Mouse (Mus musculus) liver, postnatal 0 days (tissue): ENCODE measurements around the gene Zfp292. TPM values are rescaled to one million over a fixed set of nuclear protein-coding genes. Genes with fewer than 3 reads are reported as not detected.

ENCODE experiments used
- ATAC-seq: fragments of 200-750 bp; cut with Nextera tagmentation; 2 replicates; pipeline ENCODE4 v1.8.0; 2017; ENCODE audit warnings: mild to moderate bottlenecking, moderate library complexity
- DNase-seq: peaks from one replicate; pipeline ENCODE4 v3.0.0-alpha.2; 2016
- H3K27ac ChIP-seq: fragments of 300-500 bp; sonication (generic); 2 replicates; pipeline ENCODE4 v1.5.1; 2014; ENCODE audit warnings: antibody characterized with exemption, moderate library complexity, mild to moderate bottlenecking, low read depth
- H3K27me3 ChIP-seq: fragments of 300-500 bp; sonication (generic); 2 replicates; pipeline ENCODE4 v1.6.1; 2014; ENCODE audit warnings: low read length, control low read depth, mixed read lengths; ENCODE audit not compliant: insufficient read depth
- H3K36me3 ChIP-seq: fragments of 300-500 bp; sonication (generic); replicated peaks from 2 replicates; pipeline ENCODE4 v1.6.1; 2014; ENCODE audit warnings: mild to moderate bottlenecking, control low read depth, low read length, moderate library complexity, mixed read lengths; ENCODE audit not compliant: insufficient read depth
- H3K4me1 ChIP-seq: fragments of 300-500 bp; sonication (generic); 2 replicates; pipeline ENCODE4 v1.6.1; 2014; ENCODE audit warnings: antibody characterized with exemption, mild to moderate bottlenecking, control low read depth; ENCODE audit not compliant: insufficient read depth
- H3K4me2 ChIP-seq: fragments of 300-500 bp; sonication (generic); 2 replicates; pipeline ENCODE4 v1.6.1; 2014; ENCODE audit warnings: low read depth, mild to moderate bottlenecking, low read length, moderate library complexity, mixed read lengths
- H3K4me3 ChIP-seq: fragments of 300-500 bp; sonication (generic); 2 replicates; pipeline ENCODE4 v1.5.1; 2014; ENCODE audit warnings: low read depth, low read length
- H3K9ac ChIP-seq: fragments of 300-500 bp; sonication (generic); replicated peaks from 2 replicates; pipeline ENCODE4 v1.6.1; 2014; ENCODE audit warnings: mild to moderate bottlenecking, moderate library complexity
- H3K9me3 ChIP-seq: fragments of 300-500 bp; sonication (generic); 2 replicates; pipeline ENCODE4 v1.6.1; 2016; ENCODE audit warnings: mild to moderate bottlenecking, control low read depth, low read length, mixed read lengths
- CTCF ChIP-seq: sonication (generic); IDR thresholded peaks from 2 replicates; pipeline ENCODE4 v1.5.1; 2016; ENCODE audit warnings: antibody characterized with exemption, low read depth
- EP300 ChIP-seq: IDR thresholded peaks from 2 replicates; pipeline ENCODE4 v1.6.1; 2016; ENCODE audit warnings: antibody characterized with exemption, low read depth, mild to moderate bottlenecking
- whole genome bisulfite sequencing: fragments of 180-500 bp; shearing (Covaris S2); extraction: QIAGEN DNeasy Blood & Tissue Kit; methylation state at CpG from one replicate; pipeline ENCODE4 v1.1.7; 2014; ENCODE audit not compliant: insufficient replicate concordance; 5-methylcytosine and 5-hydroxymethylcytosine counted together
- polyA plus RNA-seq: library from polyadenylated mRNA; unstranded; fragments of >200 nt; fragmentation: Nextera tagmentation; extraction: Ambion mirVana; gene quantifications from 2 replicates; pipeline ENCODE4 v1.2.1, GENCODE M21; 2015

Zfp292 gene
- polyA plus RNA-seq, 1 experiment from 2014 or later, result 4.5 TPM

GRCm38 (mm10) chr4:34858903-34859302, 23.9 kb downstream of the Zfp292 start:
- ATAC-seq, result no peak
- Histone ChIP-seq H3K9me3 (no peaks in the 10 kb centered on the region), H3K4me1 (peaks cover 3% of the 10 kb centered on the region), H3K4me3 (no peak overlapping the region), H3K9ac (no peak overlapping the region), H3K36me3 (no peaks in the 10 kb centered on the region), H3K27ac (no peak overlapping the region), H3K4me2 (no peak overlapping the region), H3K27me3 (no peaks in the 10 kb centered on the region)
- no peak for DNase-seq
- no peak for TF ChIP-seq EP300
- no peak for TF ChIP-seq CTCF
- 85% methylated on average over 3 of the region's 3 CpGs for WGBS

- Histone ChIP-seq H3K27ac (no peak overlapping the region), H3K4me1 (peaks cover 3% of the 10 kb centered on the region), H3K9me3 (no peaks in the 10 kb centered on the region), H3K36me3 (peaks cover 6% of the 10 kb centered on the region), H3K4me2 (no peak overlapping the region), H3K27me3 (no peaks in the 10 kb centered on the region), H3K9ac (no peak overlapping the region), H3K4me3 (no peak overlapping the region)
- ATAC-seq, result no peak
- no peak for DNase-seq
- WGBS, result 75% methylated on average over 1 of the region's 1 CpGs
- TF ChIP-seq CTCF, result no peak
- no peak for TF ChIP-seq EP300
Measured at GRCm38 (mm10) chr4:34855966-34856365, 26.8 kb downstream of the Zfp292 start.

GRCm38 (mm10) chr4:34852051-34852450, 30.7 kb downstream of the Zfp292 start:
- WGBS, result 89% methylated on average over 7 of the region's 7 CpGs
- Histone ChIP-seq H3K27ac (no peak overlapping the region), H3K27me3 (no peaks in the 10 kb centered on the region), H3K4me1 (no peaks in the 10 kb centered on the region), H3K9ac (no peak overlapping the region), H3K4me2 (no peak overlapping the region), H3K4me3 (no peak overlapping the region), H3K9me3 (no peaks in the 10 kb centered on the region), H3K36me3 (peaks cover 8% of the 10 kb centered on the region)
- DNase-seq (no peak), ATAC-seq (no peak)
- no peak for TF ChIP-seq CTCF
- TF ChIP-seq EP300, result no peak

GRCm38 (mm10) chr4:34850156-34850555, 32.6 kb downstream of the Zfp292 start:
- ATAC-seq (no peak), DNase-seq (no peak)
- peaks cover 8% of the 10 kb centered on the region for H3K36me3 ChIP-seq
- H3K4me3 ChIP-seq, result no peak overlapping the region
- 88% methylated on average over 2 of the region's 2 CpGs for WGBS
- H3K4me2 ChIP-seq, result no peak overlapping the region
- peaks cover 5% of the 10 kb centered on the region; the same call in 1 of the 2 replicates for H3K4me1 ChIP-seq
- H3K9me3 ChIP-seq, result no peaks in the 10 kb centered on the region
- H3K9ac ChIP-seq, result no peak overlapping the region
- H3K27me3 ChIP-seq, result no peaks in the 10 kb centered on the region
- no peak for TF ChIP-seq CTCF
- TF ChIP-seq EP300, result no peak
- H3K27ac ChIP-seq, result no peak overlapping the region

GRCm38 (mm10) chr4:34847679-34848309, 35.0 kb downstream of the Zfp292 start:
- 74% methylated on average over 6 of the region's 6 CpGs for WGBS
- Histone ChIP-seq H3K27ac (no peak overlapping the region), H3K9ac (no peak overlapping the region), H3K4me3 (no peak overlapping the region), H3K9me3 (no peaks in the 10 kb centered on the region), H3K4me1 (peaks cover 18% of the 10 kb centered on the region), H3K4me2 (no peak overlapping the region), H3K36me3 (peaks cover 8% of the 10 kb centered on the region; the same call in 1 of the 2 replicates), H3K27me3 (no peaks in the 10 kb centered on the region)
- no peak for ATAC-seq
- DNase-seq, result no peak
- TF ChIP-seq CTCF (no peak), EP300 (no peak)

- H3K9me3 ChIP-seq, result no peaks in the 10 kb centered on the region
- peaks cover 23% of the 10 kb centered on the region for H3K4me1 ChIP-seq
- TF ChIP-seq EP300 (no peak), CTCF (no peak)
- no peaks in the 10 kb centered on the region for H3K27me3 ChIP-seq
- H3K4me2 ChIP-seq, result peak overlapping the region; percentile 16; the same call in 1 of the 2 replicates
- DNase-seq (no peak), ATAC-seq (no peak)
- peaks cover 3% of the 10 kb centered on the region for H3K36me3 ChIP-seq
- no peak overlapping the region for H3K4me3 ChIP-seq
- no peak overlapping the region for H3K27ac ChIP-seq
- H3K9ac ChIP-seq, result no peak overlapping the region
- 90% methylated on average over 1 of the region's 1 CpGs for WGBS
Measured at GRCm38 (mm10) chr4:34843839-34844238, 38.9 kb downstream of the Zfp292 start.

- ATAC-seq (no peak), DNase-seq (no peak)
- Histone ChIP-seq H3K27ac (no peak overlapping the region), H3K36me3 (peaks cover 12% of the 10 kb centered on the region), H3K9me3 (no peaks in the 10 kb centered on the region), H3K4me3 (no peak overlapping the region), H3K9ac (no peak overlapping the region), H3K4me2 (no peak overlapping the region), H3K4me1 (peaks cover 23% of the 10 kb centered on the region), H3K27me3 (no peaks in the 10 kb centered on the region)
- TF ChIP-seq CTCF (no peak), EP300 (no peak)
- WGBS, result 79% methylated on average over 3 of the region's 3 CpGs
Measured at GRCm38 (mm10) chr4:34842826-34843225, 39.9 kb downstream of the Zfp292 start.
